Mouse (Mus musculus): ENCODE measurements around the gene Smok2b.

- no peak for TF ChIP-seq GATA1 (IDR thresholded peaks at IDR 0.05; ENCODE audit: borderline replicate concordance, low read length)
- no peak for TF ChIP-seq FLI1 (IDR thresholded peaks at IDR 0.05; ENCODE audit: low read length)
Observed at GRCm38 (mm10) chr17:13220888-13221287, 9.2 kb upstream of the Smok2b start, which contains the start of gene Smok2a.
